Mouse (Mus musculus): ENCODE measurements around the gene Tango6. TPM values are rescaled to one million over a fixed set of nuclear protein-coding genes. Genes with fewer than 3 reads are reported as not detected.

Gene Tango6
- polyA plus RNA-seq, 1 experiment from 2014 or later, result 10.3 TPM

GRCm38 (mm10) chr8:106829526-106830045 is 146.7 kb downstream of the Tango6 start:
- Histone ChIP-seq H3K36me3 (peaks cover 4% of the 10 kb centered on the region), H3K27ac (no peak overlapping the region), H3K4me1 (no peaks in the 10 kb centered on the region), H3K4me3 (no peak overlapping the region), H3K27me3 (no peaks in the 10 kb centered on the region), H3K4me2 (replicated peaks) (no peak overlapping the region), H3K9ac (no peak overlapping the region), H3K9me3 (no peaks in the 10 kb centered on the region)
- ATAC-seq (ENCODE audit: low FRiP score, low read depth), result no peak
- WGBS, result 83% methylated on average over 5 of the region's 5 CpGs

GRCm38 (mm10) chr8:106834899-106835298 is 152.0 kb downstream of the Tango6 start:
- Histone ChIP-seq H3K4me2 (replicated peaks) (no peak overlapping the region), H3K27ac (no peak overlapping the region), H3K4me1 (peaks cover 14% of the 10 kb centered on the region), H3K4me3 (no peak overlapping the region), H3K9me3 (no peaks in the 10 kb centered on the region), H3K36me3 (no peaks in the 10 kb centered on the region; the same call in 1 of the 2 replicates), H3K9ac (no peak overlapping the region), H3K27me3 (no peaks in the 10 kb centered on the region)
- no peak for ATAC-seq (ENCODE audit: low FRiP score, low read depth)
- WGBS, result 78% methylated on average over 1 of the region's 1 CpGs

- Histone ChIP-seq H3K9ac (no peak overlapping the region), H3K27me3 (no peaks in the 10 kb centered on the region)
These were observed 153.7 kb downstream of the Tango6 start for GRCm38 (mm10) chr8:106836525-106836924.

GRCm38 (mm10) chr8:106838803-106839202 is 155.9 kb downstream of the Tango6 start:
- peaks cover 15% of the 10 kb centered on the region for H3K4me1 ChIP-seq
- peaks cover 7% of the 10 kb centered on the region; the same call in 1 of the 2 replicates for H3K36me3 ChIP-seq
- H3K27ac ChIP-seq, result no peak overlapping the region
- no peaks in the 10 kb centered on the region for H3K9me3 ChIP-seq
- 51% methylated on average over 6 of the region's 6 CpGs for WGBS
- no peak for ATAC-seq (ENCODE audit: low FRiP score, low read depth)
- H3K4me3 ChIP-seq, result no peak overlapping the region
- H3K9ac ChIP-seq, result no peak overlapping the region
- no peaks in the 10 kb centered on the region for H3K27me3 ChIP-seq
- no peak overlapping the region for H3K4me2 ChIP-seq (replicated peaks)

More at GRCm38 (mm10) chr8:106836525-106836924, 153.7 kb downstream of the Tango6 start:
- peaks cover 15% of the 10 kb centered on the region for H3K4me1 ChIP-seq
- H3K4me2 ChIP-seq (replicated peaks), result no peak overlapping the region
- no peaks in the 10 kb centered on the region; the same call in 1 of the 2 replicates for H3K36me3 ChIP-seq
- no peak overlapping the region for H3K27ac ChIP-seq
- H3K4me3 ChIP-seq, result no peak overlapping the region
- no peaks in the 10 kb centered on the region for H3K9me3 ChIP-seq
- WGBS, result 64% methylated on average over 6 of the region's 6 CpGs
- no peak for ATAC-seq (ENCODE audit: low FRiP score, low read depth)

GRCm38 (mm10) chr8:106839209-106840001 is 156.5 kb downstream of the Tango6 start:
- peaks cover 15% of the 10 kb centered on the region for H3K4me1 ChIP-seq
- no peak overlapping the region for H3K9ac ChIP-seq
- ATAC-seq (ENCODE audit: low FRiP score, low read depth), result no peak
- no peaks in the 10 kb centered on the region for H3K27me3 ChIP-seq
- H3K4me2 ChIP-seq (replicated peaks), result peak overlapping the region; percentile 9; the same call in 1 of the 2 replicates
- H3K4me3 ChIP-seq, result no peak overlapping the region
- H3K27ac ChIP-seq, result peak overlapping the region; percentile 33; the same call in 1 of the 2 replicates
- H3K9me3 ChIP-seq, result no peaks in the 10 kb centered on the region
- peaks cover 7% of the 10 kb centered on the region; the same call in 1 of the 2 replicates for H3K36me3 ChIP-seq
- WGBS, result 36% methylated on average over 11 of the region's 11 CpGs

- Histone ChIP-seq H3K27ac (no peak overlapping the region), H3K9ac (no peak overlapping the region), H3K27me3 (no peaks in the 10 kb centered on the region), H3K4me2 (replicated peaks) (no peak overlapping the region), H3K4me3 (no peak overlapping the region), H3K4me1 (0 out of 2 replicates have a peak, but pooled peaks cover 3% of the 10 kb centered on the region), H3K9me3 (no peaks in the 10 kb centered on the region), H3K36me3 (peaks cover 9% of the 10 kb centered on the region)
- 82% methylated on average over 10 of the region's 10 CpGs for WGBS
- ATAC-seq (ENCODE audit: low FRiP score, low read depth), result no peak
These were observed 167.2 kb downstream of the Tango6 start for GRCm38 (mm10) chr8:106850034-106850433.

GRCm38 (mm10) chr8:106854534-106855241 is 171.8 kb downstream of the Tango6 start:
- H3K9me3 ChIP-seq, result no peaks in the 10 kb centered on the region
- H3K4me2 ChIP-seq (replicated peaks), result no peak overlapping the region
- peaks cover 7% of the 10 kb centered on the region for H3K36me3 ChIP-seq
- no peak overlapping the region for H3K27ac ChIP-seq
- H3K4me1 ChIP-seq, result no peaks in the 10 kb centered on the region
- H3K9ac ChIP-seq, result no peak overlapping the region; the same call in 1 of the 2 replicates
- no peak for ATAC-seq (ENCODE audit: low FRiP score, low read depth)
- no peak overlapping the region for H3K4me3 ChIP-seq
- H3K27me3 ChIP-seq, result no peaks in the 10 kb centered on the region
- WGBS, result 48% methylated on average over 8 of the region's 8 CpGs

GRCm38 (mm10) chr8:106855242-106855562 is 172.3 kb downstream of the Tango6 start:
- Histone ChIP-seq H3K27ac (no peak overlapping the region), H3K4me1 (no peaks in the 10 kb centered on the region), H3K36me3 (peaks cover 3% of the 10 kb centered on the region), H3K4me3 (no peak overlapping the region), H3K9me3 (no peaks in the 10 kb centered on the region), H3K27me3 (no peaks in the 10 kb centered on the region), H3K4me2 (replicated peaks) (no peak overlapping the region), H3K9ac (no peak overlapping the region; the same call in 1 of the 2 replicates)
- 78% methylated on average over 3 of the region's 3 CpGs for whole genome bisulfite sequencing
- ATAC-seq (ENCODE audit: low FRiP score, low read depth), result no peak

GRCm38 (mm10) chr8:106862845-106863244 is 180.0 kb downstream of the Tango6 start:
- H3K4me3 ChIP-seq, result no peak overlapping the region
- H3K9me3 ChIP-seq, result no peaks in the 10 kb centered on the region
- 0 out of 2 replicates have a peak, but pooled peaks cover 4% of the 10 kb centered on the region for H3K27me3 ChIP-seq
- H3K9ac ChIP-seq, result no peak overlapping the region
- H3K4me1 ChIP-seq, result no peaks in the 10 kb centered on the region
- no peaks in the 10 kb centered on the region for H3K36me3 ChIP-seq
- no peak overlapping the region for H3K4me2 ChIP-seq (replicated peaks)
- ATAC-seq (ENCODE audit: low FRiP score, low read depth), result no peak
- 79% methylated on average over 10 of the region's 10 CpGs for WGBS
- no peak overlapping the region for H3K27ac ChIP-seq

GRCm38 (mm10) chr8:106865354-106865753 is 182.5 kb downstream of the Tango6 start:
- no peak for ATAC-seq (ENCODE audit: low FRiP score, low read depth)
- Histone ChIP-seq H3K27me3 (peaks cover 29% of the 10 kb centered on the region), H3K36me3 (no peaks in the 10 kb centered on the region), H3K4me1 (peaks cover 9% of the 10 kb centered on the region), H3K4me3 (no peak overlapping the region), H3K27ac (no peak overlapping the region), H3K4me2 (replicated peaks) (no peak overlapping the region), H3K9ac (no peak overlapping the region), H3K9me3 (no peaks in the 10 kb centered on the region)
- 68% methylated on average over 9 of the region's 9 CpGs for WGBS

- Histone ChIP-seq H3K4me1 (peaks cover 36% of the 10 kb centered on the region), H3K9me3 (no peaks in the 10 kb centered on the region), H3K4me3 (peak within 1 kb of the TSS; percentile 65), H3K4me2 (replicated peaks) (peak within 1 kb of the TSS; percentile 100), H3K27ac (no peak within 1 kb of the TSS), H3K9ac (peak within 1 kb of the TSS; percentile 74), H3K36me3 (peaks cover 12% of the 10 kb centered on the region), H3K27me3 (peaks cover 75% of the 10 kb centered on the region)
- ATAC-seq (ENCODE audit: low FRiP score, low read depth), result no peak
- under 1% methylated on average over 18 of the region's 18 CpGs for WGBS
These were observed 187.2 kb downstream of the Tango6 start, which contains the start of gene Has3 for GRCm38 (mm10) chr8:106870051-106870450. TSS of gene Has3 (plus strand) at chr8:106870242.
